Mouse (Mus musculus): ENCODE results near the gene Amotl2. TPM values are rescaled to one million over a fixed set of nuclear protein-coding genes. Genes with fewer than 3 reads are reported as not detected.

Gene Amotl2
- polyA plus RNA-seq, 1 experiment from 2014 or later = 22.1 TPM

DNA sequence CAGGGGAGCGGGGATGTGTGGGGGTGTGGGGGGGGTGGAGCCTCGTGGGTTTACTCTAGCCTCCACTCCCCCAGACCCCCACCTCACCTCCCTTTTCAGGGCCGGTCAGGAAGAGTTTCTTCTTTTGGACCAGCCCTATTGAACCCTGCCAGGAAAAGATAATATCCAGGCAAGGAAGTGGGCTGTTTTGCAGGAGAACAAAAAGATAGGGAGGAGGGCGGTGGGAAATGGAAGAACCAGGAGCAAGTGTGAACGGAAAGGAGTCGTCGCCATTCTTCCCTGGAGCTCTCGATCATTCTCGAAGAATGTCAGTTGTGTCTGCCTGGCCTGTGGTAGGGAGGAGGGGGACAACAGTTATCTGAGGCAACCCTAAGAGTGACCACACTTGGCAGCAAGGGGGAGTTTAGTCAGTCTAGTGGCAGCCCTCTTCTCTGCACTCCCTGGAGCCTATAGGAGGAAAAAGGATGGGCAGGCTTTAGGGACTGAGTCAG is 5.6 kb downstream of the Amotl2 start:
- peak overlapping the region; percentile 48; the same call in 1 of the 2 replicates for H3K27ac ChIP-seq (ENCODE audit: low read length)
- no peak for ATAC-seq (ENCODE audit: insufficient number of reproducible peaks, insufficient read depth, low FRiP score, low read depth)
- no peak overlapping the region for H3K9ac ChIP-seq (replicated peaks; ENCODE audit: low read depth, low read length)
- 32% methylated on average over 9 of the region's 9 CpGs for WGBS
- peak overlapping the region; percentile 80 for H3K4me2 ChIP-seq (replicated peaks; ENCODE audit: low read depth, low read length)
- H3K27me3 ChIP-seq (ENCODE audit: control insufficient read depth, insufficient read depth, low read length) = no peaks in the 10 kb centered on the region
- no peaks in the 10 kb centered on the region for H3K9me3 ChIP-seq (ENCODE audit: control insufficient read depth, low read depth, low read length)
- H3K4me1 ChIP-seq (ENCODE audit: control insufficient read depth, insufficient read depth, low read length) = peaks cover 71% of the 10 kb centered on the region
- H3K36me3 ChIP-seq (ENCODE audit: control insufficient read depth, insufficient read depth, low read length) = peaks cover 57% of the 10 kb centered on the region
- H3K4me3 ChIP-seq (ENCODE audit: low read depth, low read length) = peak overlapping the region; percentile 85; the same call in 1 of the 2 replicates

DNA sequence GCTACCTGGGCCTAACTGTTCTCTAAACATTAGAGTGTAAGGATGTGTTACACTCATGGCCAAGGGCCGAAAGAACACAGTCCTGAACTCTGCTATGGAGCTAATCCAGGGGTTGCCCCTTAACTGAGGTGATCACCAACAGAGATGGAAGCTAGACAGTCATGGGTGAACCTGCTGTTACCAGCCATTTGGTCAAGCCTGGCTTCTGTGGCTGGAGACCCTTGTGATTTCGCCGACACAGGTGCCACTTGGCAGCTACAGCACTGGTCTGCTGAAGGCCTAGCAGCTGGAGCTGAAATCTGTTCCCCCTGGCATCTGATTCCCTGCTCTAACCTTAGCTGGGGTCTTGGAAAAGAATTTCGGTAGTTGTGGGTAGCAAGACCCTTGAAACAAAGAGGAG is 6.3 kb downstream of the Amotl2 start:
- Histone ChIP-seq H3K9ac (replicated peaks; ENCODE audit: low read depth, low read length) (no peak overlapping the region), H3K4me2 (replicated peaks; ENCODE audit: low read depth, low read length) (peak overlapping the region; percentile 80; the same call in 1 of the 2 replicates), H3K4me1 (ENCODE audit: control insufficient read depth, insufficient read depth, low read length) (peaks cover 72% of the 10 kb centered on the region), H3K36me3 (ENCODE audit: control insufficient read depth, insufficient read depth, low read length) (peaks cover 63% of the 10 kb centered on the region), H3K27me3 (ENCODE audit: control insufficient read depth, insufficient read depth, low read length) (no peaks in the 10 kb centered on the region), H3K4me3 (ENCODE audit: low read depth, low read length) (peak overlapping the region; percentile 85; the same call in 1 of the 2 replicates), H3K9me3 (ENCODE audit: control insufficient read depth, low read depth, low read length) (no peaks in the 10 kb centered on the region), H3K27ac (ENCODE audit: low read length) (peak overlapping the region; percentile 48; the same call in 1 of the 2 replicates)
- no peak for ATAC-seq (ENCODE audit: insufficient number of reproducible peaks, insufficient read depth, low FRiP score, low read depth)
- 78% methylated on average over 4 of the region's 4 CpGs for WGBS

- Histone ChIP-seq H3K4me1 (ENCODE audit: control insufficient read depth, insufficient read depth, low read length) (peaks cover 72% of the 10 kb centered on the region), H3K4me2 (replicated peaks; ENCODE audit: low read depth, low read length) (no peak overlapping the region), H3K27me3 (ENCODE audit: control insufficient read depth, insufficient read depth, low read length) (no peaks in the 10 kb centered on the region), H3K9ac (replicated peaks; ENCODE audit: low read depth, low read length) (no peak overlapping the region), H3K4me3 (ENCODE audit: low read depth, low read length) (no peak overlapping the region), H3K36me3 (ENCODE audit: control insufficient read depth, insufficient read depth, low read length) (peaks cover 68% of the 10 kb centered on the region), H3K27ac (ENCODE audit: low read length) (peak overlapping the region; percentile 29; the same call in 1 of the 2 replicates), H3K9me3 (ENCODE audit: control insufficient read depth, low read depth, low read length) (no peaks in the 10 kb centered on the region)
- ATAC-seq (ENCODE audit: insufficient number of reproducible peaks, insufficient read depth, low FRiP score, low read depth) = no peak
- 81% methylated on average over 12 of the region's 12 CpGs for WGBS
These were observed 6.8 kb downstream of the Amotl2 start for GRCm38 (mm10) chr9:102723241-102723709.

- Histone ChIP-seq H3K27me3 (ENCODE audit: control insufficient read depth, insufficient read depth, low read length) (no peaks in the 10 kb centered on the region), H3K4me1 (ENCODE audit: control insufficient read depth, insufficient read depth, low read length) (peaks cover 72% of the 10 kb centered on the region), H3K9me3 (ENCODE audit: control insufficient read depth, low read depth, low read length) (no peaks in the 10 kb centered on the region), H3K4me2 (replicated peaks; ENCODE audit: low read depth, low read length) (no peak overlapping the region), H3K27ac (ENCODE audit: low read length) (peak overlapping the region; percentile 29; the same call in 1 of the 2 replicates), H3K4me3 (ENCODE audit: low read depth, low read length) (no peak overlapping the region), H3K36me3 (ENCODE audit: control insufficient read depth, insufficient read depth, low read length) (peaks cover 76% of the 10 kb centered on the region), H3K9ac (replicated peaks; ENCODE audit: low read depth, low read length) (no peak overlapping the region)
- no peak; the same call in 1 of the 2 replicates for ATAC-seq (ENCODE audit: insufficient number of reproducible peaks, insufficient read depth, low FRiP score, low read depth)
- 32% methylated on average over 4 of the region's 4 CpGs for WGBS
These were observed 7.6 kb downstream of the Amotl2 start for GRCm38 (mm10) chr9:102723990-102724461.

DNA sequence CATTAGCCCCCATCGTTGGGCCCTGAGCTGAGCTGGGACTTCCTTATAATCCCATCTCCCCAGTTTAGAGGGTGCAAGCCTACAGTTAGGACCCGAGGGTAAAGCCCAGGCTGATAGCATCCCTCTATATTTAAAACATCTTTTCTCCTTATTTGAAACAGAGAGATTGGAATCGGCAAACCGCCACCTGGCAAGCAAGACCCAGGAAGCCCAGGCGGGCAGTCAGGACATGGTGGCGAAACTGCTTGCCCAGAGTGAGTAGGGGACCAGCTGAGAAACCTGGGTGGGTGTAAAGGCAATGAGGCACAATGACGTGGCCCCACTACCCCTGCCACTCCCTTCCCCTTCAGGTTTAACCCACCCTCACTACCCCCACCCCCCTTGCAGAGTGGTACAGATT is 8.5 kb downstream of the Amotl2 start:
- peak overlapping the region; percentile 56; the same call in 1 of the 2 replicates for H3K27ac ChIP-seq (ENCODE audit: low read length)
- H3K4me1 ChIP-seq (ENCODE audit: control insufficient read depth, insufficient read depth, low read length) = peaks cover 65% of the 10 kb centered on the region
- no peak overlapping the region for H3K4me3 ChIP-seq (ENCODE audit: low read depth, low read length)
- H3K4me2 ChIP-seq (replicated peaks; ENCODE audit: low read depth, low read length) = no peak overlapping the region
- H3K9me3 ChIP-seq (ENCODE audit: control insufficient read depth, low read depth, low read length) = no peaks in the 10 kb centered on the region
- ATAC-seq (ENCODE audit: insufficient number of reproducible peaks, insufficient read depth, low FRiP score, low read depth) = no peak
- H3K27me3 ChIP-seq (ENCODE audit: control insufficient read depth, insufficient read depth, low read length) = no peaks in the 10 kb centered on the region
- H3K36me3 ChIP-seq (ENCODE audit: control insufficient read depth, insufficient read depth, low read length) = peaks cover 84% of the 10 kb centered on the region
- no peak overlapping the region for H3K9ac ChIP-seq (replicated peaks; ENCODE audit: low read depth, low read length)
- WGBS = 77% methylated on average over 7 of the region's 7 CpGs

- Histone ChIP-seq H3K9me3 (ENCODE audit: control insufficient read depth, low read depth, low read length) (no peaks in the 10 kb centered on the region), H3K27ac (ENCODE audit: low read length) (peak overlapping the region; percentile 56; the same call in 1 of the 2 replicates), H3K4me1 (ENCODE audit: control insufficient read depth, insufficient read depth, low read length) (peaks cover 54% of the 10 kb centered on the region), H3K36me3 (ENCODE audit: control insufficient read depth, insufficient read depth, low read length) (peaks cover 84% of the 10 kb centered on the region), H3K4me2 (replicated peaks; ENCODE audit: low read depth, low read length) (peak overlapping the region; percentile 21; the same call in 1 of the 2 replicates), H3K9ac (replicated peaks; ENCODE audit: low read depth, low read length) (no peak overlapping the region), H3K27me3 (ENCODE audit: control insufficient read depth, insufficient read depth, low read length) (no peaks in the 10 kb centered on the region), H3K4me3 (ENCODE audit: low read depth, low read length) (no peak overlapping the region)
- peak; percentile 78 for ATAC-seq (ENCODE audit: insufficient number of reproducible peaks, insufficient read depth, low FRiP score, low read depth)
- WGBS = 1% methylated on average over 21 of the region's 22 CpGs
These were observed 9.6 kb downstream of the Amotl2 start for GRCm38 (mm10) chr9:102725958-102726654.

- no peak overlapping the region for H3K9ac ChIP-seq (replicated peaks; ENCODE audit: low read depth, low read length)
- H3K4me1 ChIP-seq (ENCODE audit: control insufficient read depth, insufficient read depth, low read length) = peaks cover 47% of the 10 kb centered on the region
- no peak for ATAC-seq (ENCODE audit: insufficient number of reproducible peaks, insufficient read depth, low FRiP score, low read depth)
- H3K4me2 ChIP-seq (replicated peaks; ENCODE audit: low read depth, low read length) = peak overlapping the region; percentile 21; the same call in 1 of the 2 replicates
- no peaks in the 10 kb centered on the region for H3K9me3 ChIP-seq (ENCODE audit: control insufficient read depth, low read depth, low read length)
- H3K27me3 ChIP-seq (ENCODE audit: control insufficient read depth, insufficient read depth, low read length) = no peaks in the 10 kb centered on the region
- peak overlapping the region; percentile 49 for H3K27ac ChIP-seq (ENCODE audit: low read length)
- H3K36me3 ChIP-seq (ENCODE audit: control insufficient read depth, insufficient read depth, low read length) = peaks cover 89% of the 10 kb centered on the region
- 54% methylated on average over 3 of the region's 3 CpGs for WGBS
- no peak overlapping the region for H3K4me3 ChIP-seq (ENCODE audit: low read depth, low read length)
These were observed 10.3 kb downstream of the Amotl2 start for GRCm38 (mm10) chr9:102726811-102727210.

DNA sequence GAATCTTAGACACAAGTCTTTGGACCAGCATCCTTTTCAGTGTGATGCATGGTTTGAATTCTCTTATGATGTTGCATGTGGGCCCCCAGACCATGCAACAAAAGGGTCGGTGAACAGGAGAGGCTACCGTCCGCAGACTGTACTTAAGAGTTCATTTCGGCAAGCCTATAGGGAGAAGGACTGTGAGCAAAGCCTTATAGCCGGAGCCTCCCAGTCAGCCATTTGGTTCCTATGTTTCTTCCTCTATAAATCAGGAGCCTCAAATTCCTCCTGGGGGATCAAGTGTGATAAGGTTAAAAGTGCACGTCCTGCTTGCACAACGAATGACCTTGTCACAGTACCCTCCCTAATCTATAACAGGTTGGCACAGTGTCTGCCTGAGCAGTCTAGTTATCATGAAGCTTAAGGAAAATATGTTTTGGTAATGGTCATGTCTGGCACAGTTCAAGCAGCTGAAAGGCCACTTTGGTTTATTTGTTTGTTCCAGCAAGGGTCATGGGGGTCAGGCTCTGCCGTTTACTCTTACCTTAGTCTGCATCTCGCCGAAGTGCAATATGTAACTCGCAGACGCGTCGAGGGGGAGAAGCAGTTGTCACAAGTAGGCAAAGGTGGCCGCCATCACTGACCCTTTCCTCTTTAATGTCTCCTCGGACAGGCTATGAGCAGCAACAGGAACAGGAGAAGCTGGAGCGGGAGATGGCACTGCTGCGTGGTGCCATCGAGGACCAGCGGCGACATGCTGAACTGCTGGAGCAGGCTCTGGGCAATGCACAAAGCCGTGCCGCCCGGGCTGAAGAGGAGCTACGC is 11.4 kb downstream of the Amotl2 start:
- no peak for ATAC-seq (ENCODE audit: insufficient number of reproducible peaks, insufficient read depth, low FRiP score, low read depth)
- Histone ChIP-seq H3K4me2 (replicated peaks; ENCODE audit: low read depth, low read length) (no peak overlapping the region), H3K4me1 (ENCODE audit: control insufficient read depth, insufficient read depth, low read length) (peaks cover 36% of the 10 kb centered on the region), H3K9me3 (ENCODE audit: control insufficient read depth, low read depth, low read length) (no peaks in the 10 kb centered on the region), H3K36me3 (ENCODE audit: control insufficient read depth, insufficient read depth, low read length) (peaks cover 88% of the 10 kb centered on the region), H3K27me3 (ENCODE audit: control insufficient read depth, insufficient read depth, low read length) (no peaks in the 10 kb centered on the region), H3K9ac (replicated peaks; ENCODE audit: low read depth, low read length) (no peak overlapping the region), H3K27ac (ENCODE audit: low read length) (no peak overlapping the region), H3K4me3 (ENCODE audit: low read depth, low read length) (no peak overlapping the region)
- 71% methylated on average over 25 of the region's 25 CpGs for WGBS

All from stomach, embryonic 14.5 days (tissue).